Mouse (Mus musculus): ENCODE measurements around the gene Nynrin.

DNA sequence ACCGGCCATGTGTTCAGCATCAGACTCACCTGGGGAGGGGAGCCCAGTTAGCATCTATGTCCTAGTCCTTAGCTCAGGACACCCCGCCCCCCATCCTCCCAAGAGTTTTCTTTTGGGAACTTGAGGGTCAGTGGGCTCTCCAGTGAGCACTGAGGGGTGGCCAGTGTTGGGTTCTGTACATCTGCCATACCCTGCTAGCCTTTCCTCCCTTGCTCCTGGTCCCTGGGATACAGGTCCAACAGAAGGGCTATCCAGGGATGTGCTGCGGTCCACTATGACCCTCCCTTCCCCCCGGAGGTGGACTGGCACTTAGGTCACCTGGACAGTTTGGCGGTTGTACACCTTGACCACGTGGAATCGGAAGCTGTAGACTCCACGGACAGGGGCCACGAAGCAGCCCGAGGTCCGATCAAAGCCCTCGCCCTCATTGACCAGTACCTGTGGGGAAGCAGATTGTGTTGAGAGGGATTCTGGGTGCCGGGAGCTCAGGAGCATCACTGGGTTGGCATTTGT lies 29.4 kb downstream of the Nynrin start:
- TF ChIP-seq CTCF (IDR thresholded peaks at IDR 0.05) (no peak), EP300 (IDR thresholded peaks at IDR 0.05) (no peak)

Data from lung, postnatal 0 days (tissue).